Mouse (Mus musculus) skeletal muscle tissue, adult 2 months (tissue): Measurements from ENCODE around the gene Nfkb1.
A peak's percentile ranks its signal among the peaks of the same experiment; 100 is the strongest.

Experiments
- DNase-seq: peaks from one replicate; pipeline ENCODE4 v3.0.0-alpha.2; 2012; ENCODE audit warnings: low read depth, low spot score

Nfkb1 gene

DNA sequence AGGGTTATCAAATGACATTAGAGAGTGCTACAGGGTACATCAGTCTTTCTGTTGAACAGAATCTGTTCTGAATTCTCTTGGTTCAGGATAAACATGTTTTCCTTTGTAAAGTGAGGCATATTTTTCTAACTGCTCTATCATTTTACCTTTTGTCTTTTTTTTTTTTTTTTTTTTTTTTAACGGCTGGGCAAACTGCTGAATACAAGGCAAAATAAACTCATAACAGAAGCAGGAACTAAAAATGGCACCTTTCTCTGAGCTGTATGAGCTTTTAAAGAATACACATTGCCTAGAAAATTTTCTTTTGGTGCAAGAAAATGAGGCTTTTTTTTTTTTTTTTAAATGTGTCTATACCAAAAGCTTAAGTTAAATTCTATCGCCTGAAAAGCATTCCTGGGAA is 105.3 kb downstream of the Nfkb1 start:
- no peak for DNase-seq

- no peak for DNase-seq
These were observed 105.9 kb downstream of the Nfkb1 start for GRCm38 (mm10) chr3:135585482-135585881.

DNA sequence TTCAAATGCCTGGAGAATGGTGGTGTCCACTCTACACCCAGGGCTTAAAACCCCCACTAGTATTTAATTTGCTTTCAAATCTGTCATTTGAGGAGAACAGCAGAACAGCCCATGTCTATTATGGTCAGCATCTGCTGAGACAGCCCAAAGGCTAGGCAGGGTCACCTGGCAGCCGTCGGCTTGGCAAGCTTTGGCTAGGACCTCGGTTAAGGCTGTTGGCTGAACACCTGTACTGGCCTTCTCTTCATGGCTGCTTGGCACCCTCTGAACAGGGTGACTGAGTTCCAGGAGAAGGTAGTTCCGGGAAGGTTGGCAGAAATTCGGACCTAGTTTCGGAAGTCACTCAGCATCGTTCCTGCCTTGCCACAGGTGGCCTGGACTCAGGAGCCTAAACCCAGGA is 109.1 kb downstream of the Nfkb1 start:
- DNase-seq, result peak; percentile 28

DNA sequence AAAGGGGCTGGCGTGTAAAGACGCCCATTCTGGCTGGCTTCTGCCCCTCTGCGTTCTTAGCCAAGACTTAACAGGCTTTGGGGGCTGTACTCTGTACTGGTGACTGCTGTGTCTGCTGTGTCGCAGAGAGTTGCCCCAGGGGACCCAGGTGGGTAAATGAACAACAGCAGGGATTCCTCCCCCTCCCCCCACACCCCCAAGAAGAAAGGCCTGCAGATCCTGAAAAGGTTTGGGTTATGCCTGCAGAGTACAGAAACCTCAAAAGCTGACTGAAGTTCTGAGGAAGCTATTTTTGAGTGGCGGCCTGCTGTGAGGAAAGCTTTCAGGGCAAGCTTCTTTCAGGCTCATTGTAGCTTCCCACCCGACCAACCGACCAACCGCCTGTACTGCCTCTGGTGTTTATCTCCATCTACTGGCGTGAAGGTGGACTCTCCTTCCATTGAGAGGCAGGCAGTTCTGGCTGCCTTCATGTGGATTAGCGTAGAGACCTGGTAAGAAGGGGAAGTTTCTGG is 109.7 kb downstream of the Nfkb1 start:
- DNase-seq, result peak; percentile 64

DNA sequence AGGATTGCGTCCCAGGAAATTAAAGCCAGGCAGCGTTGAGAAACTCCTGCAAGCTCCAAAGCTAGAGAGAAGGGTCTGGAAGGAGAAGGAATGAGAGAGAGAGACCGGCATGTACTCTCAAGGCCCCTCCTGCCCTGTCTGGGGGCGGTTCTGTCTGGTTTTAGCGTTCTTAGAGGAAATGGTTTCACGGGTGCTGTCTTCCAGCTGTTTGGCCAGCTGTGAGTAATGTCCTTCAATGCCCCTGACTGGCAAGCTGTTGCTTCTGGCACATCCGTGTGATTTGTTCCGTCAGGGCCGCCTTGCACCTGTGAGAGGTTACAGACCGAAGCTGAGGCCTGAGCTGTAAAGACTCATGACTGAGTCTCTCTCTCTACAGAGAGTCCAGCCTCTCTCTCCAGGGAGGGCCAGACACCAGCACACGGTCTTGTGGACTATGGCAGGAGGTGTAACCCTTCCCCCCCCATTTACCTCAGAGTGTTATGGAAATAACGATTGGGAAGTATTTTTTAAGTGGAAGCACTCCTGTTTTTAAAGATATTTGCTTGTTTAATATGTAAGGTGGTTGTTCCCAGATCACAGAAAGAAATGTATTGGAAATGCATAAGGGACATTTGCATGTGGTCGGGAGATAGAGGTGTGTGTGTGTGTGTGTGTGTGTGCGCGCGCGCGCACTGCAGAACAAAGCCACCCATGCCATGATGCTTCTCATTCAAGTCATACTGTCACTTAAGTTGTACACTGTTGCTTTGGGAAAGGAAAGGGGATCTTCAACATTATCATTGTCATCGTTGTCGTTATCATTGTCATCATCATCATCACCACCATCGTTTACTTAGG is 110.7 kb downstream of the Nfkb1 start:
- DNase-seq, result peak; percentile 55

DNA sequence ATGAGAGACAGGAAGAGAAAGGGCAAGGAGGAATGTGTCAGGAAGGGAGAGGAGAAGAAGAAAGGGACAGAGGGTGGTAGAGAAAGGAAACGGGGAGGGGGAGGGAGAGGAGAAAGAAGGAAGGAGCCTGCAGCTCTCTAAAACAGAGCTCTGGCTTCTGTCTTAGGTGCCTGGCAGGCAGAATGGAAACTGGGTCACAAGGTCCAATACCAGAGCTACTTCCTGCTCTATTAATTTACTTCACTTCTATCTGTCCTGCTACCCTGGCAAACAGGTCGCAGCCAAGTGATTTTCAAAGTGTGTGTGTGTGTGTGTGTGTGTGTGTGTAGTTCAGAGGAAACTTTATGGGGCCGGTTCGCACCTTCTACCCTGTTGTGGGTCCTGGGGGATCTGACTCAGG is 112.2 kb downstream of the Nfkb1 start:
- DNase-seq, result no peak

DNA sequence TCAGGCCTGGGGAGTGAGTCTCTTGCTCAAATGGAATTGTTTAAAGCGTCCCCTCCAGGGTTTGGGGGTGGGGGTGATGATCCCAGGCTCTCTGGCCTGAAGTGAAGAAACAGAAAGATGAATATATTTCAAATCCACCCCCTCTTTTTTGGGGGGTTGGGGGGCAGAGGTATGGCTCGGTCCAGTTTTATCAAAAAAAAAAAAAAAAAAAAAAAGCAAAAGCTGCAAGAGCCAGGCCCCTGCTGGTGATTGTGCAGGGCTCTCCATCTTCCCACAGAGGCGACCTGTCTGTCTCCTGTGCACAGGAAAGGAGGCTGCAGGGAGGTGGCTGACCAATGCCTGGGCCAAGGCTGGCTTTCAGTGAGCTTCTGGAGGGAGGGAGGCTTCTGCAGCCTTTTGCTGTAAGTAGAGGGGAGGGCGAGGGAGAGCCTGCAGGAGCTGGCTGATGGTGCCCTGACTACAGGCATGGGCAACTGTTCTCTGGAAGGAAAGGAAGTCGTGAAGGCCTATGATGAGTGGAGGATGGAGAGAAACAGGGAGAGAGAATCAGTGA is 112.7 kb downstream of the Nfkb1 start:
- DNase-seq, result no peak

GRCm38 (mm10) chr3:135575126-135575525 is 116.2 kb downstream of the Nfkb1 start:
- DNase-seq, result no peak

DNA sequence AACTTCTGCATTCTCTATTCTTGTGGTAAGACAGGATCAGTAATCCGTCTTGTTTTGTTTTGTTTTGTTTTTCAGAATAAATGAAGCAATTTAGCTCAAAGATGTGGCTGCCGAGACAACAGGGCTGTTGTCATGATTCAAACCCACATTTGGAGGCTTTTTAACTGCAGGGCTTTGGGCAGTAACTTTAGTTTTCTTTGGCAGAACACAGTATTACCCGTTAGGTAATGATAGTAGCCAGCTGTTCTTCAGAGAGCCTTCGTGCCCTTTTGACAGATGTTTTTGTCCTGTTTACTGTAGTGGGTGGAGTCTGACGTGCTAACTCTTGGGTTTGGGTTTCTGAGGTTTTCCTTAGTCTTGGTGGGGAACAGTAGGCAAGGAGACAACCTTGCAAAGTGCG is 118.3 kb downstream of the Nfkb1 start:
- DNase-seq, result peak; percentile 49

GRCm38 (mm10) chr3:135571540-135571939 is 119.8 kb downstream of the Nfkb1 start:
- DNase-seq, result no peak

DNA sequence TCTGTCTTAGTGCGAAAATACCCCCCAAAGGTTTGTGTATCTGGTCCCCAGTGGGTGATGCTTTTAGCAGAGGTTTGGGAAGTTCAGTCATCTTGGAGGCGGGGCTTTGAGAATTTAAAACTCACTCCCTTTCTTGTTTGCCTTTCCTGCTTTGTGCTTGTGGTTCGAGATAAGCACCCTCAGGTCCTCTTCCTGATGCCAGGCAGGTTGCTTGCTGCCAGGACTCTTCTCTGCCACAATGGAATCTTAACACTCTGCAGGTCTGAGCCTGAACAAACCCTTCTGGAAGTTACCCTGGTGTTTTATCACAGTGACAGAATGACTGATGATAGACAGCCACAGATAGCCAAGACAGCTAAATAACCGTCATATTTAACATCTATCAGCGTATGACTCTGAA is 122.7 kb downstream of the Nfkb1 start:
- DNase-seq, result no peak

- DNase-seq, result peak; percentile 36
These were observed 123.5 kb downstream of the Nfkb1 start for GRCm38 (mm10) chr3:135567888-135568287.

GRCm38 (mm10) chr3:135565306-135565705 is 126.0 kb downstream of the Nfkb1 start:
- no peak for DNase-seq

- no peak for DNase-seq
These were observed 126.6 kb downstream of the Nfkb1 start for GRCm38 (mm10) chr3:135564706-135565105.

DNA sequence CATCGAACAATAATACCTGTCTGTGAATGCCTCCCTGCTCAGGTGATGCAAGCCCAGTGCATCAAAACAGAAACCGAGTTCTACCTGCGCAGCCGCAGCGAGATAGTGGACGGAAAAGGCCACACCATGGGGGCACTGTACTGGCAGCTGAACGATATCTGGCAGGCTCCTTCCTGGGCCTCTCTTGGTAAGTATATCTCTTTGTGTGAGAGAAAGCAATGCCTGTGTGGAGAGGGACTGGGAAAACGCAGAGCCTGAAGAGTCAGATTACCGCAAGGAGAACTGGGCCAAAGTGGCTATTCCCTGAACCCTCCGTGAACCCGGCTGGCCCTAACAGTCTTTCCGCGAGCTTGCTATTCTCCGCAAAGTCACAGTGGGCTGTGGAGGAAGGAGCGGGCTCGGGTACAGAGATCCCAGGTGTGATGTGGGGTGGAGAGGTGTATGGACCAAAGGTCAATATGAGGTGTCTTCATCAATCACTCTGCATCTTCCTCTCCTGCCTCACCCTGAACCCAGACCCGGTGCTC is 128.1 kb downstream of the Nfkb1 start:
- DNase-seq, result no peak

DNA sequence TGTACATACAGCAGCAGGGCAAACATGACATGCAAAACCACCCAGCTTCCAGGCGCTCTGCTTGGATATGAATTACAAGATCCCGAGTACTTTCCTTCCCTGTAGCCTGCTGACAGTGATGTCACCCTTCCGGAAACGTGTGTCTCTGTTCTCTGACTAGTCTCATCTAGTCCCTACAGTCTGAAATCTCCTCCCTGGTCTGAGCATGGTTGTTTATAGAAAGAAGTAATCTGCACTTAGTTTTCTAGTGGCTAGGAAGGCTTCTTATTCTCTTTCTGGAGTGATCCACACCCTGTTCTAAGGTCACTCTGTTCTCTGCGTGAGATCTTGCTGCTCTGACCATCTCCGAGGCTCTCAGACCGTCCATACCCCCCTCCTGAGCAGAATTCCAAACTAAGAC is 129.3 kb downstream of the Nfkb1 start:
- DNase-seq, result no peak

DNA sequence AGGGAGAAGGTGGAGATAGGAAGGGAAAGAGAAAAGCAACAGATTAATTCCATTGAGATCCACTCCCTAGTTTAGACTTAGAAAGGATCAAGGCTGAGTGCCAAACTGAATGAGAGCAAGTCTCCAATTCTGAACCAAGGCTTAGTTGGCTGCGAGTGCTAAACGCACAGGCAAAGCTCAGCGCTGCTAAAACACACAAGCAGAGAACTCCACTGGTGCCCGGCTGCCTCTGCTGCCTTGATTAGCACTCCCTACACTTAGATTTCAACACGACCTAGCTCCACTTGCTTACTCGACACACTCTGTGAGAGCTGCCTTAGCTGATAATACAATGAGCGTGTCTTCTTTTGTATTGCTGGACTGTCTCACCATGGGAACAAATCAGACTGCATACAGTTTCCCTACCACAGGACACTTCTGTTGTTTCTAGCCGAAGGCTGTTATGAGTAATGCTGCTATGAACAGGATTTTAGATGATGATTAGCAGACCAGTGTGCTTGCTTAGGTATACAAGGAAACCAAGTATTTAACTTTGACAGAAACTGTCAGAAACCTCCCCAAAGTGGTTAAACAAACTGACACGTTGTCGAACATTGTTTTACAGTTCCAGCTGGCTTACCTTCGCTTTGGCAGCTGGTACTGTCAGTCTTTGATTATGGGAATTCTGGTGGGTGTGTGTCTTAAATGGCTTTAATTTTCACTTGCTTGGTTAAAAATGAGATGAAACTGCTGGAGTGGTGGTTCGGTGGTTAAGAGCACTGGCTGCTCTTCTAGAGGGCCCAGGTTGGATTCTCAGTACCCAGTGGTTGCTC is 134.3 kb downstream of the Nfkb1 start:
- peak; percentile 32 for DNase-seq

GRCm38 (mm10) chr3:135556052-135556587 is 135.2 kb downstream of the Nfkb1 start:
- no peak for DNase-seq

DNA sequence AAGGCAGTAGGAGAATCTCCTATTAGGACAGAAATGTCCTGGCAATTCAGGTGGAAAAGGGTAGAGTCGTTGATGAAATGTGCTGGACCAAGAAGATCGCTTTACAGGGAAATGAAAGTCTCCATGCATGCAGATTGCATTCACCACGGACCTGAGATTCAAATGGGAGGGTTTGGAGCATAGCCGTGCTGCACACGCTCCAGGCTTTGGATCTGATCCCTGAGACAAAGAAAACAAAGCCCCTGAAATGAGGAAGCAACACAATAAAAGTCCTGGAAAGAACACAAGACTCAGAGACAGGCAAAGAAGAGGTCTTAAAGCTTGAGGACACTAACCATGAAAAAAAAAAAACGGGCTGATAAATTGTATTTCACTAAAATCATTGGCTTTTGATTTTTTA is 136.2 kb downstream of the Nfkb1 start:
- no peak for DNase-seq

GRCm38 (mm10) chr3:135552874-135553273 is 138.5 kb downstream of the Nfkb1 start:
- DNase-seq, result no peak

- no peak for DNase-seq
These were observed 144.0 kb downstream of the Nfkb1 start for GRCm38 (mm10) chr3:135547298-135547697.
